Mouse (Mus musculus) intestine, embryonic 14.5 days (tissue): Measurements from ENCODE around the gene Hs6st3. TPM values are rescaled to one million over a fixed set of nuclear protein-coding genes. Genes with fewer than 3 reads are reported as not detected.

Experiments used
- ATAC-seq: fragments of 200-750 bp; cut with Nextera tagmentation; replicated peaks from 2 replicates; pipeline ENCODE4 v1.8.0; 2017; ENCODE audit warnings: low read depth, moderate number of reproducible peaks, moderate TSS enrichment, moderate library complexity; ENCODE audit not compliant: low FRiP score, low TSS enrichment
- DNase-seq: peaks from one replicate; pipeline ENCODE4 v3.0.0-alpha.2; 2018; ENCODE audit warnings: low spot score
- H3K27ac ChIP-seq: fragments of 300-500 bp; sonication (generic); 2 replicates; pipeline ENCODE4 v1.5.1; 2014; ENCODE audit warnings: low read depth, mild to moderate bottlenecking, control low read depth
- H3K27me3 ChIP-seq: fragments of 300-500 bp; sonication (generic); replicated peaks from 2 replicates; pipeline ENCODE4 v1.6.1; 2014; ENCODE audit warnings: low read length, control low read depth; ENCODE audit not compliant: control insufficient read depth, insufficient read depth
- H3K36me3 ChIP-seq: fragments of 300-500 bp; sonication (generic); 2 replicates; pipeline ENCODE4 v1.6.1; 2014; ENCODE audit warnings: low read length, control low read depth; ENCODE audit not compliant: control insufficient read depth, insufficient read depth
- H3K4me1 ChIP-seq: fragments of 300-500 bp; sonication (generic); replicated peaks from 2 replicates; pipeline ENCODE4 v1.6.1; 2014; ENCODE audit warnings: low read length, control low read depth, mixed read lengths; ENCODE audit not compliant: control insufficient read depth, insufficient read depth
- H3K4me2 ChIP-seq: fragments of 300-500 bp; sonication (generic); 2 replicates; pipeline ENCODE4 v1.6.1; 2014; ENCODE audit warnings: low read length
- H3K4me3 ChIP-seq: fragments of 300-500 bp; sonication (generic); 2 replicates; pipeline ENCODE4 v1.5.1; 2014; ENCODE audit warnings: low read depth, low read length, control low read depth, mixed read lengths
- H3K9ac ChIP-seq: fragments of 300-500 bp; sonication (generic); 2 replicates; pipeline ENCODE4 v1.6.1; 2014; ENCODE audit warnings: mild to moderate bottlenecking, low read length
- H3K9me3 ChIP-seq: fragments of 300-500 bp; sonication (generic); 2 replicates; pipeline ENCODE4 v1.6.1; 2016; ENCODE audit warnings: low read length, control low read depth; ENCODE audit not compliant: control insufficient read depth
- WGBS: fragments of 180-500 bp; shearing (Covaris S2); extraction: QIAGEN DNeasy Blood & Tissue Kit; methylation state at CpG from one replicate; pipeline ENCODE4 v1.1.7; 2014; 5-methylcytosine and 5-hydroxymethylcytosine counted together
- polyA plus RNA-seq: library from polyadenylated mRNA; unstranded; fragments of >200 nt; fragmentation: Nextera tagmentation; extraction: Ambion mirVana; gene quantifications from 2 replicates; pipeline ENCODE4 v1.2.1, GENCODE M21; 2014

Gene Hs6st3
- polyA plus RNA-seq, 1 experiment from 2014 or later = 0.37 TPM

DNA sequence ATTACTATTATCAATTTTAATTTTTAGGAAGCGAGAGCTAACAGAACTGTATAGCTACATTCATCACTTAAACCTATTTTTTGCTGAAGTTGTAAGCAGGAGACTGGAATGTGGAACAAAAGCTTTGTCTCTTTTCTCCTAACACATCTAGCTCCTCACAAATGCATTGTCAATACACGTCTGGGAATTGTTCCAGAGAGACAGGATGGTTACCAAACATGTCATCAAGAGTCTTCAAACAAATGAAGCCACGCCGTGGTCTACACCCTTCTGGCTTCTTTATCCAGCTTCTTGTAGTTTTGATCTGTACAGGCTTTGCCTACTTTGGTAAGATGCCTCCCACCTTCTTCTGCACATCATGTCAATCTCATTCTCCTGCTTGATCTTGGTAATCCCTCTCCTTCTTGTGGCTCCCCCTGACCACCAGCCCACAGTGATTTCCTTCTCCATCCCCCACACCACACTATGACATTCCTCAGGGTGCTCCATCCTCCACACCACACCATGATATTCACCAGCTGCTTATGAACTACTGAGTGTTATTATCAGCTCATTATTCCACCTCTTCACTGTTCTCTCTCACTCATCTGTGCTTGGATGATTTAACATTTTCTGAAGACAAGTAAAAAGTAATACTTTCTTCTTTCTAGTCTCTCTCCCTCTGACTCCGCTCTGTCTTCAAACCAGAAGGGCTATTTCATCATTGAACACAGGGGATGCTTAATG is 351.0 kb downstream of the Hs6st3 start:
- Histone ChIP-seq H3K36me3 (no peaks in the 10 kb centered on the region), H3K4me3 (no peak overlapping the region), H3K4me1 (no peaks in the 10 kb centered on the region), H3K4me2 (no peak overlapping the region), H3K27ac (no peak overlapping the region), H3K27me3 (no peaks in the 10 kb centered on the region), H3K9me3 (no peaks in the 10 kb centered on the region), H3K9ac (no peak overlapping the region)
- no peak for ATAC-seq
- no peak for DNase-seq
- 69% methylated on average over 5 of the region's 5 CpGs for WGBS

DNA sequence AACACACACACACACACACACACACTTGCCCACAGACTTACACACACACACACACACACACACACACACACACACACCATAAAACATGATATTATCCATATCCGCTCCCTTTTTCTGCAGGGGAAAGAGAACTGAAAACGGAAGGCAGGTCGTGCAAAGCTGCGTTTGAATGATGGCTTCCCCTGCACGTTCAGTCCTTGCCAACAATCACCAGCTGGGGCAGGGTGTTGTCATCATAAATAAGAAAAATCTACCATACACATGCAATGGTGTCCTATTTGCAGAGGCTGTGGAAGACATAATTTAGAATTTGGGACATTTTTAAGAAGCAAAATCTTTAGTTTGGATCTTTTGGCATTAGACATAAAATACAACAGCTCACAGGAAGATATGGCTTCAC is 382.5 kb downstream of the Hs6st3 start:
- DNase-seq = no peak
- no peak overlapping the region for H3K9ac ChIP-seq
- 27% methylated on average over 5 of the region's 5 CpGs for WGBS
- ATAC-seq = no peak
- no peaks in the 10 kb centered on the region for H3K27me3 ChIP-seq
- no peaks in the 10 kb centered on the region for H3K36me3 ChIP-seq
- no peak overlapping the region for H3K4me2 ChIP-seq
- H3K4me1 ChIP-seq = 0 out of 2 replicates have a peak, but pooled peaks cover 2% of the 10 kb centered on the region
- no peaks in the 10 kb centered on the region for H3K9me3 ChIP-seq
- H3K4me3 ChIP-seq = no peak overlapping the region
- H3K27ac ChIP-seq = peak overlapping the region; percentile 38; the same call in 1 of the 2 replicates

DNA sequence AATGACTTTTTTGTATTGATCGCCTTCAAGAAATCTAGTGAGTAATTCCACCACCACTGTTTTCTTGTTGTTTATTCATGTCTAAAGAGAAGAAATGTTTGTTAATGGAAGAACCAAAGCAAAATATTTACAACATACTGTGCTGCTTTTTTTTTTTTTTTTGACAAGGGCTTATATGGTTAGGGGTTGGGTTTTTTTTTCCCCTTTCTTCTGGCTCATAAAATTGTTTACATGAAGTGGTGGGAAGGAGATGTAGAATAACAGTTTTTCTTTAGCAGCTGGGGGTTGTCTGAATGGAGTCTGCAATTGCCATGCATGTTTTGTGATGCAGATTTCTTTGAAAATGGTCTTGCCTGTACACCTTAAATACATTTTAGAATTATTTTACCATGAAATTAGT is 382.9 kb downstream of the Hs6st3 start:
- no peaks in the 10 kb centered on the region for H3K9me3 ChIP-seq
- no peaks in the 10 kb centered on the region for H3K36me3 ChIP-seq
- 74% methylated on average over 1 of the region's 1 CpGs for WGBS
- no peak overlapping the region for H3K4me2 ChIP-seq
- DNase-seq (no peak), ATAC-seq (no peak)
- no peak overlapping the region for H3K4me3 ChIP-seq
- 0 out of 2 replicates have a peak, but pooled peaks cover 2% of the 10 kb centered on the region for H3K4me1 ChIP-seq
- H3K9ac ChIP-seq = no peak overlapping the region
- H3K27ac ChIP-seq = no peak overlapping the region
- H3K27me3 ChIP-seq = no peaks in the 10 kb centered on the region

- Histone ChIP-seq H3K4me1 (no peaks in the 10 kb centered on the region), H3K27ac (no peak overlapping the region), H3K9ac (no peak overlapping the region), H3K9me3 (no peaks in the 10 kb centered on the region), H3K27me3 (no peaks in the 10 kb centered on the region), H3K4me3 (no peak overlapping the region), H3K36me3 (no peaks in the 10 kb centered on the region), H3K4me2 (no peak overlapping the region)
- 78% methylated on average over 13 of the region's 13 CpGs for WGBS
- DNase-seq (no peak), ATAC-seq (no peak)
Observed at GRCm38 (mm10) chr14:119532889-119533546, 394.9 kb downstream of the Hs6st3 start.

DNA sequence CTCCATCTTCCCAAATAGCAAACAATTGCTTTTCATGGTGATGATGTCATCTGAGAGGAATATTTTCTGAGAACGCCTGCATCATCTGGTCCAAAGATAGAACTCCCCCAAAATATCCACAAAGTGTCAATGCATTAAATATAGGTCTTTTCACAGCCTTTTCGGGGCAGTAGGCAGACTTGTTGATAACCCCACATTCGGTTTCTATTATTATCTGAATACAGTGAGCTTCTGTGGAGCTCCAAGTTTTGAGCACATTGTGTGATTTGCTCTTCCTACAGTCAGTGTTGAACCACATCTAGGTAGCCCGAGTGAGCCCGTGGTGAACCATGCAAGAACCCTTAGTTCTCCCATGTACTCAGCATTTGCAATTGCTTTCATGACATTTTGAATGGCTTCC is 402.4 kb downstream of the Hs6st3 start:
- Histone ChIP-seq H3K27ac (no peak overlapping the region), H3K4me3 (no peak overlapping the region), H3K36me3 (no peaks in the 10 kb centered on the region), H3K4me1 (no peaks in the 10 kb centered on the region), H3K27me3 (no peaks in the 10 kb centered on the region), H3K9me3 (no peaks in the 10 kb centered on the region), H3K4me2 (no peak overlapping the region), H3K9ac (no peak overlapping the region)
- 89% methylated on average over 5 of the region's 5 CpGs for WGBS
- ATAC-seq (no peak), DNase-seq (no peak)

- DNase-seq (no peak), ATAC-seq (no peak)
- H3K9me3 ChIP-seq = no peaks in the 10 kb centered on the region
- no peaks in the 10 kb centered on the region for H3K27me3 ChIP-seq
- no peak overlapping the region for H3K4me2 ChIP-seq
- no peaks in the 10 kb centered on the region for H3K4me1 ChIP-seq
- no peak overlapping the region for H3K27ac ChIP-seq
- H3K9ac ChIP-seq = no peak overlapping the region
- no peaks in the 10 kb centered on the region for H3K36me3 ChIP-seq
- 37% methylated on average over 3 of the region's 3 CpGs for WGBS
- H3K4me3 ChIP-seq = no peak overlapping the region
Observed at GRCm38 (mm10) chr14:119544596-119544995, 406.5 kb downstream of the Hs6st3 start.

- Histone ChIP-seq H3K4me1 (no peaks in the 10 kb centered on the region), H3K9ac (no peak overlapping the region), H3K27ac (no peak overlapping the region), H3K36me3 (no peaks in the 10 kb centered on the region), H3K9me3 (no peaks in the 10 kb centered on the region), H3K4me2 (no peak overlapping the region), H3K4me3 (no peak overlapping the region), H3K27me3 (no peaks in the 10 kb centered on the region)
- ATAC-seq (no peak), DNase-seq (no peak)
- 88% methylated on average over 4 of the region's 4 CpGs for WGBS
Observed at GRCm38 (mm10) chr14:119558356-119558755, 420.2 kb downstream of the Hs6st3 start.

- H3K9ac ChIP-seq = no peak overlapping the region
- DNase-seq = no peak
- H3K4me2 ChIP-seq = no peak overlapping the region
- no peaks in the 10 kb centered on the region for H3K27me3 ChIP-seq
- H3K36me3 ChIP-seq = no peaks in the 10 kb centered on the region
- H3K4me1 ChIP-seq = no peaks in the 10 kb centered on the region
- no peak overlapping the region for H3K27ac ChIP-seq
- no peaks in the 10 kb centered on the region for H3K9me3 ChIP-seq
- 40% methylated on average over 10 of the region's 10 CpGs for WGBS
- no peak overlapping the region for H3K4me3 ChIP-seq
- no peak for ATAC-seq
Observed at GRCm38 (mm10) chr14:119582039-119582508, 443.9 kb downstream of the Hs6st3 start.

DNA sequence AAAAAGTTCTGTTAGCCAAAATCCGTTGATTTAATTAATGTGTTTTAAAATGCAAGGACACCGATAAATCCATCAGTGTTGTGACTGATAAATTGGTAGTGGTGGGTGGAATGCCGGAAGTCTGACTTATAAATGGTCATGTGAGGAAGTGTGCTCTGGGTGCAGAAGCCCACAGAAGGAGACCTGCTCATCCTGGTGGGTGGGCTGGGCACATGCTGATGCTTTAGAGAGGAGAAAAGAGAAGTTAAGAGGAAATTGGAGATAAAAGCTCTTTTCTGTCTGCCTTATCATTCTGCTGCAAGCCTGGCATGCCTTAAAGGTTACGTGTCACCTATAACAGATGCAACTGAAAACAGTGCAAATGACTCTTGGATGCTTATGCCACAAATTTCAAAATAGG is 446.9 kb downstream of the Hs6st3 start:
- no peak overlapping the region for H3K4me3 ChIP-seq
- ATAC-seq (no peak), DNase-seq (no peak)

More for the DNA sequence above, 446.9 kb downstream of the Hs6st3 start:
- 64% methylated on average over 4 of the region's 4 CpGs for WGBS
- Histone ChIP-seq H3K9ac (no peak overlapping the region), H3K27ac (no peak overlapping the region), H3K27me3 (no peaks in the 10 kb centered on the region), H3K4me2 (no peak overlapping the region), H3K4me1 (no peaks in the 10 kb centered on the region), H3K9me3 (no peaks in the 10 kb centered on the region), H3K36me3 (no peaks in the 10 kb centered on the region)
